Mouse (Mus musculus) liver, embryonic 14.5 days (tissue): ENCODE data around the gene Vkorc1l1. TPM values are rescaled to one million over a fixed set of nuclear protein-coding genes. Genes with fewer than 3 reads are reported as not detected.

ENCODE experiments used
- ATAC-seq: fragments of 200-750 bp; cut with Nextera tagmentation; 2 replicates; pipeline ENCODE4 v1.8.0; 2017; ENCODE audit warnings: moderate number of reproducible peaks, mild to moderate bottlenecking, moderate library complexity; ENCODE audit not compliant: insufficient read depth
- DNase-seq, 3 experiments: peaks; one replicate each; pipeline ENCODE4 v3.0.0-alpha.2; 2012 to 2013; ENCODE audit warnings: low read depth in 3 of 3, low spot score in 3 of 3
- H3K27ac ChIP-seq: fragments of 300-500 bp; sonication (generic); 2 replicates; pipeline ENCODE4 v1.5.1; 2014; ENCODE audit warnings: moderate library complexity, mild to moderate bottlenecking, control low read depth, inconsistent platforms
- H3K27me3 ChIP-seq: fragments of 300-500 bp; sonication (generic); 2 replicates; pipeline ENCODE4 v1.6.1; 2014; ENCODE audit warnings: mild to moderate bottlenecking, low read length, moderate library complexity; ENCODE audit not compliant: control insufficient read depth, insufficient read depth
- H3K36me3 ChIP-seq: fragments of 300-500 bp; sonication (generic); replicated peaks from 2 replicates; pipeline ENCODE4 v1.6.1; 2014; ENCODE audit warnings: low read depth; ENCODE audit not compliant: control insufficient read depth, insufficient read depth
- H3K4me1 ChIP-seq, 2 experiments: fragments of 200-500 bp in 1 of 2; fragments of 300-500 bp in 1 of 2; sonication (generic) in 1 of 2; replicated peaks; 2 replicates each; pipeline ENCODE4 v1.6.1; 2012 to 2014; ENCODE audit warnings: antibody characterized with exemption in 1 of 2, inconsistent platforms in 1 of 2, low read length in 1 of 2; ENCODE audit not compliant: control insufficient read depth in 2 of 2, insufficient read depth in 2 of 2
- H3K4me2 ChIP-seq: fragments of 300-500 bp; sonication (generic); 2 replicates; pipeline ENCODE4 v1.6.1; 2014; ENCODE audit warnings: low read depth, mild to moderate bottlenecking, control low read depth, moderate library complexity
- H3K4me3 ChIP-seq, 2 experiments: fragments of 200-500 bp in 1 of 2; fragments of 300-500 bp in 1 of 2; sonication (generic) in 1 of 2; 2 replicates each; pipeline ENCODE4 v1.5.1; 2012 to 2014; ENCODE audit warnings: low read depth in 2 of 2, low read length in 2 of 2, mild to moderate bottlenecking in 2 of 2, control low read depth in 1 of 2, inconsistent platforms in 1 of 2, moderate library complexity in 1 of 2; ENCODE audit not compliant: insufficient read depth in 1 of 2
- H3K9ac ChIP-seq: fragments of 300-500 bp; sonication (generic); replicated peaks from 2 replicates; pipeline ENCODE4 v1.6.1; 2014; ENCODE audit warnings: mild to moderate bottlenecking, control low read depth, moderate library complexity
- H3K9me3 ChIP-seq: fragments of 300-500 bp; sonication (generic); 2 replicates; pipeline ENCODE4 v1.6.1; 2016; ENCODE audit warnings: low read length, mixed read lengths; ENCODE audit not compliant: control insufficient read depth
- CTCF ChIP-seq: IDR thresholded peaks from 2 replicates; pipeline ENCODE4 v1.5.1; 2016; ENCODE audit warnings: antibody characterized with exemption, low read depth, control low read depth
- EP300 ChIP-seq: IDR thresholded peaks from 2 replicates; pipeline ENCODE4 v1.6.1; 2016; ENCODE audit warnings: antibody characterized with exemption, low read depth
- WGBS: fragments of 180-500 bp; shearing (Covaris S2); extraction: QIAGEN DNeasy Blood & Tissue Kit; methylation state at CpG from one replicate; pipeline ENCODE4 v1.1.7; 2014; ENCODE audit not compliant: insufficient replicate concordance; 5-methylcytosine and 5-hydroxymethylcytosine counted together
- polyA plus RNA-seq, 2 experiments: library from polyadenylated mRNA; depleted of rRNA in 1 of 2; stranded (reverse) in 1 of 2; unstranded in 1 of 2; fragments of >200 nt; fragmentation: Nextera tagmentation in 1 of 2; extraction: Ambion mirVana in 1 of 2; gene quantifications; 2 replicates each; pipeline versions ENCODE4 v1.2.1 to v1.2.3; 2012 to 2014

Vkorc1l1 gene
- polyA plus RNA-seq, 2 experiments, result 16.6 to 17.5 TPM

DNA sequence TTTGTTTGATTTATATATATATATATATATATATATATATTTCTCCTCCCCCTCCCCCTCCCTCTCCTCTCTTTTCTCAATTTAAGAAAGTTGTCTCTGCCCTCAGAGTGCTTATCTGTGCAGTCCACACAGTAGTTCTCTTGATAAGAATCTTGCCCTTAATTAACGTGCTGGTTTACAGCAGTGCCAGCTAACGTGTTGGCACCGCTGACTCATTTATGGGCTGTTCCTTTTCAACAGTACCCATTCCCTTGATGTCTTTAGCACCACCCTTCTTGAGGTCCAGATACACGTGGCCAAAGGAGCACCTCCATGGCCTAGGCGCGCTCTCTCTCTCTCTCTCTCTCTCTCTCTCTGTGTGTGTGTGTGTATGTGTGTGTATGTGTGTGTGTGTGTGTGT lies 14.0 kb downstream of the Vkorc1l1 start:
- TF ChIP-seq CTCF, result no peak
- TF ChIP-seq EP300, result peak; percentile 77
- peak overlapping the region; percentile 13 for H3K9ac ChIP-seq
- DNase-seq (peak; percentile 57 to 70 (median 68)), ATAC-seq (peak; percentile 85)
- WGBS, result 13% methylated on average over 6 of the region's 6 CpGs
- peaks cover 3% of the 10 kb centered on the region for H3K36me3 ChIP-seq
- peak overlapping the region; percentile 91 for H3K27ac ChIP-seq
- H3K4me3 ChIP-seq, result no peak overlapping the region
- peak overlapping the region; percentile 57 for H3K4me2 ChIP-seq
- no peaks in the 10 kb centered on the region for H3K9me3 ChIP-seq
- peaks cover 27 to 28% of the 10 kb centered on the region in 2 experiments for H3K4me1 ChIP-seq
- no peaks in the 10 kb centered on the region for H3K27me3 ChIP-seq

DNA sequence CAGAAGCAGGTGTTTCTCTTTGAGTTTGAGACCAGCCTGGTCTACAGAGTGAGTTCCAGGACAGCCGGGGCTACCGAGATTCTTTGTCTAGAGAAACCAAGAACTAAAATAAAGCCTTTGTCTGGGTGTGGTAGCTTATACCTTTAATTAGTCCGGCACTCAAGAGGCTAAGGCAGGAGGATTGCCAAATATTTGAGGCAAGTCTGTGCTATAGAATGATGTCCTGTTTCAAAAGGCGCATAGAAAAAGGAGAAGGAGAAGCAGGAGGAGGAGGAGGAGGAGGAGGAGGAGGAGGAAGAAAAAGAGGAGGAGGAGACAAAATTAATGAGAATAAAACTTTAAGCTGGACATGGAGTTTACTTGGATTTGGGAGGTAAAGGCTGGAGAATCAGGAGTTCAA lies 21.5 kb downstream of the Vkorc1l1 start:
- Histone ChIP-seq H3K9me3 (no peaks in the 10 kb centered on the region), H3K36me3 (no peaks in the 10 kb centered on the region; the same call in 1 of the 2 replicates), H3K9ac (no peak overlapping the region), H3K27ac (no peak overlapping the region), H3K4me1 (peaks cover 0 to 5% of the 10 kb centered on the region in 2 experiments; a peak in 2 of 4 replicates), H3K27me3 (no peaks in the 10 kb centered on the region), H3K4me3 (no peak overlapping the region), H3K4me2 (no peak overlapping the region)
- TF ChIP-seq CTCF, result no peak
- no peak for TF ChIP-seq EP300
- no peak for DNase-seq
- WGBS, result 77% methylated on average over 4 of the region's 4 CpGs
- ATAC-seq, result no peak

DNA sequence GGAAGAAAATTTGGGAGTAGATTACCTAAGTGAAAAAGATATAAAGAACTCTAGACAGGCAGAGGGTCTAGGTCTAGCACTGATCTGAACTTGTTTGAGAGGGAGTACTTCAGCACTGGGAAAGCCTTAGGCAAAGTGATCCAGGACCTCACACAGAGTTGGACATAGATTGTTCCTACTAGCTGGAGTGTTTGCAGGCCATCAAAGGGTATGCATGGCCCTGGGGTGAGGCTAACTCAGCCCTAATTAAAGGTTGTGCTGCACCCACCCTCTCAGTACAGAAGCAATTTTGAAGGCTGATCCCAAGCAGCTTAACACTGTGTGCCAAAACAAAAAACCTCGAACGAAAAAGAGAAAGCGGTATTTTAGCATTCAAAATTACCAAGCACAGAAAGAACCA lies 24.7 kb downstream of the Vkorc1l1 start:
- Histone ChIP-seq H3K9me3 (no peaks in the 10 kb centered on the region), H3K27me3 (no peaks in the 10 kb centered on the region), H3K27ac (no peak overlapping the region), H3K4me1 (peaks cover 3 to 8% of the 10 kb centered on the region in 2 experiments; a peak in 3 of 4 replicates), H3K36me3 (peaks cover under 1% of the 10 kb centered on the region; the same call in 1 of the 2 replicates), H3K4me2 (no peak overlapping the region), H3K9ac (no peak overlapping the region), H3K4me3 (no peak overlapping the region)
- ATAC-seq (no peak), DNase-seq (no peak)
- WGBS, result 86% methylated on average over 3 of the region's 3 CpGs
- TF ChIP-seq CTCF (no peak), EP300 (no peak)

DNA sequence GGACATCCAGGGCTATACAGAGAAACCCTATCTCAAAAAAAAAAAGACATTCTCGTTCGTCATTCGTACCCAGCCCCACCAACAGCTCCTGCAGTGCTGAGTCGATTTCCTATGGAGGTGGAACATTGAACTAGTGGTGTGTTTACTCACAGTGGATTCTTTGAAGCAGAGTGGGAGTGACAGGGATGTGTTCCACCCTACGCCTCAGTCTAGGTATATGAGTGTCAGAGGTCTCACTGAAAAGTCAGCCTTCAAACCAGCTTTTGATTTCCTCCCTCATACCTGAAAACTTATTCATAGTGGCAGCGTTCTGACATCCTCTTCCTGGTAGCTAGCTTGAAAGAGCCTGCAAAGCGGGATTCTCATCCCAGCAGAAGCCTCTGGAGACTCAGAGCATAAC lies 26.6 kb downstream of the Vkorc1l1 start:
- 66% methylated on average over 7 of the region's 7 CpGs for WGBS
- Histone ChIP-seq H3K27me3 (no peaks in the 10 kb centered on the region), H3K9ac (no peak overlapping the region), H3K27ac (no peak overlapping the region), H3K4me1 (peaks cover 8 to 13% of the 10 kb centered on the region in 2 experiments; a peak in 3 of 4 replicates), H3K9me3 (no peaks in the 10 kb centered on the region), H3K4me2 (no peak overlapping the region), H3K4me3 (no peak overlapping the region), H3K36me3 (peaks cover 7% of the 10 kb centered on the region)
- TF ChIP-seq EP300 (no peak), CTCF (no peak)
- no peak for ATAC-seq
- no peak for DNase-seq

DNA sequence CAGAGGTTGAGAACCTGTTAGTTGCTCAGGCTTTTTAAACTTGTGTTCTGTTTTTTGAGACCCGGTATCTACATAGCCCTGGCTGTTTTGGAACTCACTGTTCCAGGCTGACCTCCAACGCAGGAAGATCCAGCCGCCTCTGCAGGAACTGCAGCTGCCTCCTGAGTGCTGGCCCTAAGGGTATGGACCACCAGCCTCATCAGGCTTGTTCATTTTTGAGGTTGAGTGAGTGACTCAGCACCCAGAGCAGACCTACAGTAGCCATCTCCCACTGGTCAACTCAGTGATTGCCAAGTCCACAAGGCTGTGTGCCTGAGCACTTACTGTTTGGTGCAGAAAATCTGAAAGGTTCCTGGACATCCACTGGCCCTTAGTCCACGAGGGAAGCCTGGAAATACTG lies 29.7 kb downstream of the Vkorc1l1 start:
- peaks cover 13% of the 10 kb centered on the region for H3K36me3 ChIP-seq
- ATAC-seq (no peak), DNase-seq (no peak)
- WGBS, result 74% methylated on average over 4 of the region's 4 CpGs
- no peaks in the 10 kb centered on the region for H3K9me3 ChIP-seq
- peak overlapping the region; percentile 1 for H3K27ac ChIP-seq
- no peak overlapping the region for H3K9ac ChIP-seq
- H3K4me2 ChIP-seq, result no peak overlapping the region
- H3K27me3 ChIP-seq, result no peaks in the 10 kb centered on the region
- H3K4me3 ChIP-seq, result no peak overlapping the region
- no peak for TF ChIP-seq EP300
- no peak for TF ChIP-seq CTCF
- H3K4me1 ChIP-seq, result peaks cover 35 to 38% of the 10 kb centered on the region in 2 experiments
